Mouse (Mus musculus) adrenal gland, postnatal 14 days (tissue): Measurements from ENCODE around the gene Slc2a10. TPM values are rescaled to one million over a fixed set of nuclear protein-coding genes. Genes with fewer than 3 reads are reported as not detected.
A peak's percentile ranks its signal among the peaks of the same experiment; 100 is the strongest.

ENCODE experiments used
- DNase-seq: peaks from one replicate; pipeline ENCODE4 v3.0.0; 2021; ENCODE audit warnings: mixed read lengths
- total RNA-seq: library from RNA; stranded (reverse); gene quantifications from 2 replicates; pipeline ENCODE4 v1.2.3, GENCODE M21; 2021

Gene Slc2a10
- total RNA-seq, 1 experiment from 2014 or later: 0.89 TPM

- DNase-seq: no peak
Measured at GRCm38 (mm10) chr2:165561861-165562260, 58.3 kb downstream of the Slc2a10 start.

DNA sequence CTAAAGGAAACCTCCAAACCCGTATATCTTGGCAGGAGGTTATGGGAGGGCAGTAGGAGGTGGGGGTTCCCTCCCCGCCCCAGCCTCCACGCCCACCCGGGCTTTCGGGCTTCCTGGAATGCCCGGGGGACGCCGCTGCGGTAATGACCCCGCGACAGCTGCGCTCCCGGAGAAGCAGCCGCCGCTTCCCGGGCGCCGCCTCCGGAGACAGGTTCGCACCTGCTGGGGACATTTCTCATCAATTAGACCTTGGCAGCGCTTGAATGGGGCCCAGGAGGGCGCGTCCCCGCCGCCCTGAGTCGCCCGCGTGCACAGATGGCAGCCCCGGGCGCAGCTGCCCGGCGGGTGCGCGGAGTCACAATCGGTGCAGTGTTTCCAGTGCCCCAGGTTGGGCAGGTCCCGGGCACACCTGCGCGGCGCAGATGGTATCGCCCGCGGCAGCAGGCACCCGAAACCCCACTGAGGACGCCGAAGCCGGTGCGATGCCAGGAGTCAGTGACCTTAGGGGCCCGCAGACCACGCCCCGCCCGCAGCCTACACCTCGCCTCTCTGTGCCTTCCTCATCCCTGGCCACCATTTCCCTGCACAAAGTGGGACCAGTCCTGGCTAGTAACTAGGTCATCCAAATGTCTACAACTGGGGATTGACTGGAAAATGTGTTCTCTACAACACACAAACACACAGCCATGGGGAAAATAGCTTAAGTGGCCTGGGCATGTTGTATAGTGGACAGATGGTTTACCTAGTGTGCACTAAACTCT lies 59.9 kb downstream of the Slc2a10 start:
- DNase-seq: peak; percentile 23

GRCm38 (mm10) chr2:165564101-165564500 lies 60.5 kb downstream of the Slc2a10 start:
- no peak for DNase-seq

- no peak for DNase-seq
Measured at GRCm38 (mm10) chr2:165564620-165565019, 61.0 kb downstream of the Slc2a10 start.

GRCm38 (mm10) chr2:165566898-165567297 lies 63.3 kb downstream of the Slc2a10 start:
- no peak for DNase-seq

DNA sequence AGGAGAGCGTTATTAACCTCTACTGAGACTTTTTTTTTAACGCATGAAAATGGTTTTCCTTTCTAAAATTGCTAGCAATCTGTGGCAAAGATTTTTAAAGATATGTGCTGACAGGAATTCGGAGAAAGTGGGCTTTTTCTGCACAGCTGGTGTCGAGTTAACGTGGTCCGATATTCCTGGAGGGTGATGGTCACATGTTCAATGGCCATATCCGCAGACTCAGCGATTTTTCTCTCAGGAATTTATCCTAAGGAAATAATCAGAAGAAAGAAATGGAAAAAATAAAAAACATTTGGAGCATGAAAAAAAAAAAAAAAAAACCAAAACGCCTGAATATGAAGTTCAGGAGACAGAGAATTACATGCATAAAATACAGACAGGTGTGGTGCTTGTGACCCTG lies 64.2 kb downstream of the Slc2a10 start:
- no peak for DNase-seq

DNA sequence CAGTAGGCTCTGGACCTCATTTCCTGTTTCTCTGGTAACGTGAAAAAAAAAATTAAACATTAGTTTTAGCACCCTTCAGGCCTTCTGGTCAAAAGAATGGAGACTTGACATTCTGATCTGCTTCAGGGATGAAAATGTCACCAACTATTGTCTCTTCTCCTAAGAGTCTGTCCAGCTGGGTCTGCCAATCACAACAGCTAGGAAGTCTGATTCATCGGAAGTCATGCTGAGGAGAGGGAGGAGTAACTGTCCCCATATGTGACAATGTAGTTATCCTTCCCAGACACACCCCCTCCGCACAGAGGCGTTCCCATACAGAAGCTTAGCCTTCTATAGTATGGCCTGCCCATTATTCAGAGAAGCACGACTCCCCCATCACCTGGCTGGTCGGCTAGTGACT lies 65.3 kb downstream of the Slc2a10 start:
- DNase-seq: no peak

Other genes starting within 250 kb of the Slc2a10 start
- gene Slc35c2, start 215.9 kb upstream of the Slc2a10 start, total RNA-seq: 32.8 and 36.4 TPM in 2 replicates
- 26.2 and 27.8 TPM in 2 replicates for gene Elmo2, start 177.3 kb upstream of the Slc2a10 start, total RNA-seq
- gene Zfp663, start 135.1 kb upstream of the Slc2a10 start, total RNA-seq: not detected in 2 replicates
- gene Zfp334, start 115.5 kb upstream of the Slc2a10 start, total RNA-seq: 5.0 and 5.8 TPM in 2 replicates
- 0.11 TPM in 1 of 2 replicates, not detected in the other for gene Ocstamp, start 103.4 kb upstream of the Slc2a10 start, total RNA-seq
- gene Slc13a3, start 30.6 kb upstream of the Slc2a10 start, total RNA-seq: 0.71 and 11.3 TPM in 2 replicates
- 13.6 and 13.7 TPM in 2 replicates for gene Trp53rka, start 10.5 kb upstream of the Slc2a10 start, total RNA-seq
- 3.2 and 5.3 TPM in 2 replicates for gene Eya2, start 91.2 kb downstream of the Slc2a10 start, total RNA-seq